Mouse (Mus musculus) hindbrain, embryonic 10.5 days (tissue): ENCODE results near the gene Sgcd. TPM values are rescaled to one million over a fixed set of nuclear protein-coding genes. Genes with fewer than 3 reads are reported as not detected.

Experiments used
- DNase-seq: peaks from one replicate; pipeline ENCODE4 v3.0.0-alpha.2; 2017; ENCODE audit warnings: low spot score
- H3K27ac ChIP-seq: fragments of 300-500 bp; sonication (generic); 2 replicates; pipeline ENCODE4 v1.5.1; 2016; ENCODE audit warnings: mild to moderate bottlenecking, moderate library complexity
- H3K27me3 ChIP-seq: fragments of 300-500 bp; sonication (generic); 2 replicates; pipeline ENCODE4 v1.6.1; 2016; ENCODE audit warnings: mild to moderate bottlenecking; ENCODE audit not compliant: poor library complexity, insufficient read depth, severe bottlenecking
- H3K36me3 ChIP-seq: fragments of 300-500 bp; sonication (generic); 2 replicates; pipeline ENCODE4 v1.6.1; 2016; ENCODE audit warnings: mild to moderate bottlenecking, moderate library complexity
- H3K4me1 ChIP-seq: fragments of 300-500 bp; sonication (generic); replicated peaks from 2 replicates; pipeline ENCODE4 v1.6.1; 2016; ENCODE audit warnings: mild to moderate bottlenecking
- H3K4me3 ChIP-seq: fragments of 300-500 bp; sonication (generic); 2 replicates; pipeline ENCODE4 v1.5.1; 2016; ENCODE audit warnings: mild to moderate bottlenecking, moderate library complexity
- H3K9me3 ChIP-seq: fragments of 300-500 bp; sonication (generic); 2 replicates; pipeline ENCODE4 v1.6.1; 2016; ENCODE audit warnings: mild to moderate bottlenecking, moderate library complexity
- WGBS: fragments of 180-500 bp; shearing (Covaris S2); methylation state at CpG from one replicate; pipeline ENCODE4 v1.1.7; 2016; 5-methylcytosine and 5-hydroxymethylcytosine counted together
- polyA plus RNA-seq: library from polyadenylated mRNA; unstranded; fragments of >200 nt; fragmentation: Nextera tagmentation; extraction: Ambion mirVana; gene quantifications from 2 replicates; pipeline ENCODE4 v1.2.1, GENCODE M21; 2016

Sgcd gene
- polyA plus RNA-seq, 1 experiment from 2014 or later = 1.5 TPM

GRCm38 (mm10) chr11:47387726-47388125, 601.0 kb downstream of the Sgcd start:
- Histone ChIP-seq H3K4me3 (no peak overlapping the region), H3K27me3 (no peaks in the 10 kb centered on the region), H3K9me3 (no peaks in the 10 kb centered on the region), H3K4me1 (no peaks in the 10 kb centered on the region), H3K36me3 (no peaks in the 10 kb centered on the region), H3K27ac (no peak overlapping the region)
- no peak for DNase-seq
- 80% methylated on average over 3 of the region's 3 CpGs for WGBS

GRCm38 (mm10) chr11:47386136-47386535, 602.6 kb downstream of the Sgcd start:
- Histone ChIP-seq H3K27ac (no peak overlapping the region), H3K4me1 (no peaks in the 10 kb centered on the region; the same call in 1 of the 2 replicates), H3K4me3 (no peak overlapping the region), H3K9me3 (no peaks in the 10 kb centered on the region), H3K27me3 (no peaks in the 10 kb centered on the region), H3K36me3 (no peaks in the 10 kb centered on the region)
- DNase-seq = no peak

GRCm38 (mm10) chr11:47379630-47379958, 609.2 kb downstream of the Sgcd start:
- WGBS = 31% methylated on average over 4 of the region's 4 CpGs
- Histone ChIP-seq H3K9me3 (no peaks in the 10 kb centered on the region), H3K27me3 (no peaks in the 10 kb centered on the region), H3K4me1 (peaks cover 16% of the 10 kb centered on the region), H3K4me3 (peak overlapping the region; percentile 45; the same call in 1 of the 2 replicates), H3K27ac (peak overlapping the region; percentile 88), H3K36me3 (no peaks in the 10 kb centered on the region)
- no peak for DNase-seq

GRCm38 (mm10) chr11:47378843-47379629, 609.7 kb downstream of the Sgcd start:
- H3K36me3 ChIP-seq = no peaks in the 10 kb centered on the region
- peaks cover 16% of the 10 kb centered on the region for H3K4me1 ChIP-seq
- H3K4me3 ChIP-seq = peak overlapping the region; percentile 45
- peak overlapping the region; percentile 88 for H3K27ac ChIP-seq
- peak; percentile 75 for DNase-seq
- WGBS = 15% methylated on average over 25 of the region's 25 CpGs
- H3K27me3 ChIP-seq = no peaks in the 10 kb centered on the region
- H3K9me3 ChIP-seq = no peaks in the 10 kb centered on the region

- 0 out of 2 replicates have a peak overlapping the region, but pooled peaks have one; percentile 24 for H3K27ac ChIP-seq
- WGBS = 68% methylated on average over 6 of the region's 6 CpGs
- no peaks in the 10 kb centered on the region for H3K36me3 ChIP-seq
- no peaks in the 10 kb centered on the region for H3K9me3 ChIP-seq
- no peaks in the 10 kb centered on the region for H3K27me3 ChIP-seq
- H3K4me3 ChIP-seq = no peak overlapping the region
- DNase-seq = no peak
- H3K4me1 ChIP-seq = peaks cover 16% of the 10 kb centered on the region
These were observed 611.3 kb downstream of the Sgcd start for GRCm38 (mm10) chr11:47377421-47377820.

GRCm38 (mm10) chr11:47376915-47377314, 611.9 kb downstream of the Sgcd start:
- Histone ChIP-seq H3K27ac (0 out of 2 replicates have a peak overlapping the region, but pooled peaks have one; percentile 24), H3K36me3 (no peaks in the 10 kb centered on the region), H3K9me3 (no peaks in the 10 kb centered on the region), H3K4me1 (peaks cover 16% of the 10 kb centered on the region), H3K4me3 (no peak overlapping the region), H3K27me3 (no peaks in the 10 kb centered on the region)
- DNase-seq = no peak
- WGBS = 54% methylated on average over 1 of the region's 1 CpGs

GRCm38 (mm10) chr11:47371616-47372015, 617.2 kb downstream of the Sgcd start:
- DNase-seq = no peak
- H3K4me1 ChIP-seq = no peaks in the 10 kb centered on the region
- H3K27me3 ChIP-seq = no peaks in the 10 kb centered on the region
- no peak overlapping the region for H3K4me3 ChIP-seq
- 89% methylated on average over 2 of the region's 2 CpGs for WGBS
- H3K9me3 ChIP-seq = no peaks in the 10 kb centered on the region
- H3K36me3 ChIP-seq = no peaks in the 10 kb centered on the region
- H3K27ac ChIP-seq = no peak overlapping the region

- Histone ChIP-seq H3K4me3 (no peak overlapping the region), H3K27ac (no peak overlapping the region), H3K27me3 (no peaks in the 10 kb centered on the region), H3K36me3 (no peaks in the 10 kb centered on the region), H3K9me3 (no peaks in the 10 kb centered on the region), H3K4me1 (no peaks in the 10 kb centered on the region)
- WGBS = 80% methylated on average over 2 of the region's 2 CpGs
- DNase-seq = no peak
These were observed 637.2 kb downstream of the Sgcd start for GRCm38 (mm10) chr11:47351585-47351984.

- Histone ChIP-seq H3K4me3 (no peak overlapping the region), H3K9me3 (no peaks in the 10 kb centered on the region), H3K4me1 (no peaks in the 10 kb centered on the region), H3K36me3 (no peaks in the 10 kb centered on the region), H3K27ac (no peak overlapping the region), H3K27me3 (no peaks in the 10 kb centered on the region)
- WGBS = 64% methylated on average over 2 of the region's 2 CpGs
- no peak for DNase-seq
These were observed 645.3 kb downstream of the Sgcd start for GRCm38 (mm10) chr11:47343486-47343885.

- 95% methylated on average over 2 of the region's 2 CpGs for WGBS
- H3K4me1 ChIP-seq = no peaks in the 10 kb centered on the region
- no peaks in the 10 kb centered on the region for H3K36me3 ChIP-seq
- no peak overlapping the region for H3K4me3 ChIP-seq
- H3K27me3 ChIP-seq = no peaks in the 10 kb centered on the region
- no peaks in the 10 kb centered on the region for H3K9me3 ChIP-seq
- no peak overlapping the region for H3K27ac ChIP-seq
- DNase-seq = no peak
These were observed 655.1 kb downstream of the Sgcd start for GRCm38 (mm10) chr11:47333702-47334101.

- no peak overlapping the region for H3K4me3 ChIP-seq
- H3K36me3 ChIP-seq = no peaks in the 10 kb centered on the region
- H3K4me1 ChIP-seq = no peaks in the 10 kb centered on the region
- no peak overlapping the region for H3K27ac ChIP-seq
- H3K9me3 ChIP-seq = no peaks in the 10 kb centered on the region
- no peaks in the 10 kb centered on the region for H3K27me3 ChIP-seq
- no peak for DNase-seq
These were observed 683.2 kb downstream of the Sgcd start for GRCm38 (mm10) chr11:47305579-47305978.

- H3K27me3 ChIP-seq = no peaks in the 10 kb centered on the region
- DNase-seq = no peak
- H3K27ac ChIP-seq = no peak overlapping the region
These were observed 683.9 kb downstream of the Sgcd start for GRCm38 (mm10) chr11:47304702-47305450.

GRCm38 (mm10) chr11:47299777-47300176, 689.0 kb downstream of the Sgcd start:
- no peak overlapping the region for H3K27ac ChIP-seq
- no peak for DNase-seq
- no peaks in the 10 kb centered on the region for H3K36me3 ChIP-seq
- no peak overlapping the region for H3K4me3 ChIP-seq
- H3K9me3 ChIP-seq = no peaks in the 10 kb centered on the region
- WGBS = 96% methylated on average over 1 of the region's 1 CpGs
- no peaks in the 10 kb centered on the region for H3K4me1 ChIP-seq
- H3K27me3 ChIP-seq = no peaks in the 10 kb centered on the region

More at GRCm38 (mm10) chr11:47304702-47305450, 683.9 kb downstream of the Sgcd start:
- WGBS = 90% methylated on average over 12 of the region's 12 CpGs
- H3K36me3 ChIP-seq = no peaks in the 10 kb centered on the region
- no peaks in the 10 kb centered on the region for H3K4me1 ChIP-seq
- no peak overlapping the region for H3K4me3 ChIP-seq
- no peaks in the 10 kb centered on the region for H3K9me3 ChIP-seq
